Mouse (Mus musculus) heart, embryonic 10.5 days (tissue): ENCODE results near the gene Grb7. TPM values are rescaled to one million over a fixed set of nuclear protein-coding genes. Genes with fewer than 3 reads are reported as not detected.
A peak's percentile ranks its signal among the peaks of the same experiment; 100 is the strongest.

Experiments used
- DNase-seq: peaks from one replicate; pipeline ENCODE4 v3.0.0-alpha.2; 2017; ENCODE audit warnings: low spot score
- H3K27ac ChIP-seq: fragments of 300-500 bp; sonication (generic); 2 replicates; pipeline ENCODE4 v1.5.1; 2016; ENCODE audit warnings: mild to moderate bottlenecking
- H3K27me3 ChIP-seq: fragments of 300-500 bp; sonication (generic); 2 replicates; pipeline ENCODE4 v1.6.1; 2016; ENCODE audit warnings: mild to moderate bottlenecking; ENCODE audit not compliant: poor library complexity, insufficient read depth, severe bottlenecking
- H3K36me3 ChIP-seq: fragments of 300-500 bp; sonication (generic); 2 replicates; pipeline ENCODE4 v1.6.1; 2016; ENCODE audit warnings: mild to moderate bottlenecking, moderate library complexity
- H3K4me1 ChIP-seq: fragments of 300-500 bp; sonication (generic); 2 replicates; pipeline ENCODE4 v1.6.1; 2016; ENCODE audit warnings: mild to moderate bottlenecking
- H3K4me3 ChIP-seq: fragments of 300-500 bp; sonication (generic); 2 replicates; pipeline ENCODE4 v1.5.1; 2016; ENCODE audit warnings: mild to moderate bottlenecking, moderate library complexity
- H3K9me3 ChIP-seq: fragments of 300-500 bp; sonication (generic); 2 replicates; pipeline ENCODE4 v1.6.1; 2016; ENCODE audit warnings: mild to moderate bottlenecking, moderate library complexity
- WGBS: fragments of 180-500 bp; shearing (Covaris S2); methylation state at CpG from one replicate; pipeline ENCODE4 v1.1.7; 2016; 5-methylcytosine and 5-hydroxymethylcytosine counted together
- polyA plus RNA-seq: library from polyadenylated mRNA; unstranded; fragments of >200 nt; fragmentation: Nextera tagmentation; extraction: Ambion mirVana; gene quantifications from 2 replicates; pipeline ENCODE4 v1.2.1, GENCODE M21; 2016

The Grb7 gene
- polyA plus RNA-seq, 1 experiment from 2014 or later = 15.3 TPM

DNA sequence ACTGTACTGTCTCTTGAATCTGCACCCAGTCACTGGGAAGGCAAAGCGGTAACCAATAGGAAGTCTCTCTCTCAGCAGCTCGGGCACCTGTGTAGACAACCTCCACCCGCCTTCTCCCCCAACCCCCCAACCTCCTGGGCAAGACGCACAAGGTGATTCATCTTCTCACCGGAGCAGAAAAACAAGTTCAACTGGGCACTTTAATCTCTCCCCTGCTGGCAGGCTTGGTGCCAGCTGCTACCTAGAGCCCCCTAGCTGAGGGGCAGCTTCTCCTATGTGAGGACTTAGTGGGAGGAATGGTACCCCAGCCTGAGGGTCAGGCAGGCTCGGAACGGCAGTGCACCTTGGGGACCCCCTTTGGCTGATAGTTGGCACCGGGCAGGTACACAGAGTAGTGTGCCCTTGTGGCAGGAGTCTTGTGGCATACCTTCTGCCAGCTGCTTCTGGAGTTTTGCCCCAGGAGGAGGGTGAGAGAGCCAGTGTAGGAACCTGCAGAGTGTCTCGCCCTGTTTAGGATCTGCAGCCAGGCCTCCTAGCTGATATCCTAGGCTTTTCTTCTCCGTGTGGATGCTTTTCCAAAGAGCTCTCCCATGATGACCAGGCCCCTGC is 27.2 kb upstream of the Grb7 start:
- no peaks in the 10 kb centered on the region for H3K9me3 ChIP-seq
- peaks cover 58% of the 10 kb centered on the region for H3K4me1 ChIP-seq
- H3K36me3 ChIP-seq = peaks cover 82% of the 10 kb centered on the region
- peak overlapping the region; percentile 42; the same call in 1 of the 2 replicates for H3K27ac ChIP-seq
- 73% methylated on average over 10 of the region's 10 CpGs for WGBS
- H3K27me3 ChIP-seq = no peaks in the 10 kb centered on the region
- DNase-seq = no peak
- H3K4me3 ChIP-seq = 0 out of 2 replicates have a peak overlapping the region, but pooled peaks have one; percentile 3

GRCm38 (mm10) chr11:98426592-98426991 is 19.6 kb upstream of the Grb7 start:
- WGBS = 92% methylated on average over 7 of the region's 7 CpGs
- Histone ChIP-seq H3K27ac (no peak overlapping the region), H3K27me3 (no peaks in the 10 kb centered on the region), H3K36me3 (peaks cover 100% of the 10 kb centered on the region), H3K4me1 (no peaks in the 10 kb centered on the region), H3K4me3 (no peak overlapping the region), H3K9me3 (no peaks in the 10 kb centered on the region)
- no peak for DNase-seq

DNA sequence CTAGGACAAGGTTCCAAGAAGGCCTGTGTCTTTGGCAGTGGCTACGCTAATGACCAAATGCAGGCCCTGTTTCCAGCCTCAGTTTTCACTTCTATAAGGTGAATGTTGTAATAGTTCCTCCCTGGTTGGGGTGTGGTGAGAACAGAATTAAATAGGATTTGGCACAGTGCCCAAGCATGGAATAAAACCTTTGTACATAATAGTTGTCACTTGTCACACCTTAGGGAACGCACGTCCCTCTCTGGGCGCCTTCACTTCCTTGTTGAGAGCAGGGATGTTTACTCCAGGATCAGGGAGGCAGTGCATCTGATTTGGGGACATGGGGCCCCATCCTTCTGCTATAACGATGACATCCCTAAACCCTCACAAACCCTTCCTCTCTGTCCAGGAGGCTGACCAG is 17.8 kb upstream of the Grb7 start:
- WGBS = 91% methylated on average over 5 of the region's 5 CpGs

DNA sequence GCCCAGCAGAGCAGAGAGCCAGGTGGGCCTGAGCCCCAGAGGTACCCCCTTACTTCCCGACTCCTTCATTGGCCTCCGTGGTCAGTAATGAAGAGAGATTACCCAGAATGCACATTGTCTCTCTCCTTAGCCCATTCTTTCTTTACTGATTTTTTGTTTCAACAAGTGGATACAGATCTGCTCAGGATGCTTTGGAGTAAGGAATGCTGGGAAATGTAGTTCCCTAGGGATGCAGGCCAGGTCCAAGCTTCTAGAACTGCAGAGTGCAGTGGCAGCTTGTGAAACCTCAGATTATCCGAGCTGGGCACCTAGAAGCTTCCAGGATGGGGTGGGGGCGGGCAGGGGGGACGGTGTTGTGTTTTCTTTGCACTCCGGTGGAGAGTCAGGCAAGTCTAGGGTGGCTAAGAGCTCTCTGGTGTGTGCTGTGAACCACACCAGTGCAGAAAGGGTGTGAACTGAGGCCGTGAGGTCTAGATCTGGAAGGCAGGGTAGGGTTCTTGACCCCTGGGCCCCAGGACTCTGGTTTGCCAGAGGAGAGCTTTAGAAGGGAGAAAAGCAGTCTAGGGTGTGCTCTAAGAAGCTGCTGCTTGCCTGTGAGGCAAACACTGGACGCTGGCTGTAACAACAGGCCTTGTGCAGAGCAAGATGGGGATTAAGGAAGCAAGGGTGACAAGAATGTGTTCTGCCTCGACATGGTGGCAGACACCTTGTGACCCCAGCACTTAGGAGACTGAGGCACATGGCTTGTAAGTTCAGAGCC is 14.3 kb upstream of the Grb7 start:
- no peaks in the 10 kb centered on the region for H3K27me3 ChIP-seq
- H3K36me3 ChIP-seq = peaks cover 100% of the 10 kb centered on the region
- H3K27ac ChIP-seq = no peak overlapping the region
- H3K4me3 ChIP-seq = no peak overlapping the region
- no peaks in the 10 kb centered on the region for H3K9me3 ChIP-seq
- DNase-seq = no peak
- H3K4me1 ChIP-seq = 0 out of 2 replicates have a peak, but pooled peaks cover 3% of the 10 kb centered on the region
- 79% methylated on average over 9 of the region's 9 CpGs for WGBS

More for the DNA sequence above, 17.8 kb upstream of the Grb7 start:
- Histone ChIP-seq H3K4me1 (no peaks in the 10 kb centered on the region), H3K27ac (no peak overlapping the region), H3K4me3 (no peak overlapping the region), H3K27me3 (no peaks in the 10 kb centered on the region), H3K9me3 (no peaks in the 10 kb centered on the region), H3K36me3 (peaks cover 100% of the 10 kb centered on the region)
- DNase-seq = no peak

- Histone ChIP-seq H3K27me3 (no peaks in the 10 kb centered on the region), H3K4me1 (peaks cover 20% of the 10 kb centered on the region; the same call in 1 of the 2 replicates), H3K9me3 (no peaks in the 10 kb centered on the region), H3K4me3 (no peak overlapping the region), H3K36me3 (peaks cover 71% of the 10 kb centered on the region), H3K27ac (no peak overlapping the region)
- DNase-seq = no peak
- WGBS = 89% methylated on average over 9 of the region's 9 CpGs
Measured at GRCm38 (mm10) chr11:98435723-98436122, 10.5 kb upstream of the Grb7 start.

- 80% methylated on average over 6 of the region's 6 CpGs for WGBS
- Histone ChIP-seq H3K4me1 (peaks cover 20% of the 10 kb centered on the region; the same call in 1 of the 2 replicates), H3K9me3 (no peaks in the 10 kb centered on the region), H3K36me3 (peaks cover 53% of the 10 kb centered on the region), H3K27ac (no peak overlapping the region), H3K27me3 (no peaks in the 10 kb centered on the region), H3K4me3 (no peak overlapping the region)
- DNase-seq = no peak
Measured at GRCm38 (mm10) chr11:98437441-98437840, 8.8 kb upstream of the Grb7 start.

DNA sequence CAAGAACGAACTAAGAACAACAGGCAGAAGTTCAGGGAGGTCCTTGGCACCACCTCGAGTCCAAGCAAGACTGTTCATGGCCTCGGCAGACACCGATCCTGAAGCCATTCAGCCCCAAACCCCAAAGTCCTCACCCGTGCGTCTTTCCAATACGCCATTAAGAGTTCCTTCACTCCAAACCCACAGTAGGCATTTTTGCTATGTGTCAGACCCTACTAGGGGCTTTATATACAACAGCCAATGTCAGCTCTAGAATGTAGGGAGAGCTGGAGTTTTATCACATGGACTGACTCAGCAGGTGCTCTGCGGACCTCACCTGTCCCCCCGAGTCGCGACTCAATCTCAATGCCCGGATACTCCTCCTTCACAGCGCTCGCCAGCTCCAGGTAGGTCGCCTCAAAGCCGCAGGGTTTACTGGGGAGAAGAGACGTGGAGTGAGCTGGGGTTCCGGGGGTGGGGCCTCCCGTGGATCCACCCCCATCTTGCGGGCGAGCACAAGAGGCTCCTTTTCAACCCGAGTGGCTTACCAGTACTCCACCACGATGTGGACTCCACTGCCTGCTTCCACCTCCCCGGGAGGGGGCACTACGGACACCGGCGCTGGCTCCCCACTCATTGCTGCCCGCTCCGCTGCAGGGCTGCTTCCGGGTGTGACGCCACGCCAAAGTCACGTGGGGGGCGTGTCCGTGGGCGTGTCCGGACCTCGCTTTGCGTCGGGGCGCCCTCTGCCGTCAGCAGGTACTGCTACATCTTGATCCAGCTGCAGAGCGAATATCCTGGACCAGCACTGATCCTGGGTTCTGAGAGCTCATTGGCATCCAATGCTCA is 7.6 kb upstream of the Grb7 start, which contains the start of gene Mien1:
Gene Mien1, minus strand, starts transcription at position 661 of the 828 bp plus-strand sequence.
- Histone ChIP-seq H3K4me1 (peaks cover 20% of the 10 kb centered on the region; the same call in 1 of the 2 replicates), H3K27me3 (no peaks in the 10 kb centered on the region), H3K36me3 (peaks cover 42% of the 10 kb centered on the region), H3K9me3 (no peaks in the 10 kb centered on the region), H3K4me3 (peak within 1 kb of the TSS; percentile 79), H3K27ac (peak within 1 kb of the TSS; percentile 86)
- WGBS = 2% methylated on average over 43 of the region's 43 CpGs
- DNase-seq = peak; percentile 97

DNA sequence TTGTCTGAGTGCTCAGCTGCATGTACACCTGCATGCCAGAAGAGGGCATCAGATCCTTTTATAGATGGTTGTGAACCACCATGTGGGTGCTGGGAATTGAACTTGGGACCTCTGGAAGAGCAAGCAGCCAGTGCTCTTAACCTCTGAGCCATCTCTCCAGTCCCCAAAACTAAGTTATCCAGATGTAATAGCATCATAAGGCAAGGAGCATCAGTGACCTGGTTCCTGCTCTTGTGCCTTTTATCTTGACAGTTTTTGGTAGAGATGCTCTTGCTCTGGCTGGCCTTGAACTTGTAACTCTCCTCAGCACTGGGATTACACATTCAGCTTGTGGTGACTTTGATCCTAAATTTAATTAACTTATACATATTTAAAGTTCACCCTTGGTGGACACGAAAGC is 2.5 kb upstream of the Grb7 start:
- peaks cover 34% of the 10 kb centered on the region for H3K4me1 ChIP-seq
- H3K27ac ChIP-seq = no peak overlapping the region
- peaks cover 30% of the 10 kb centered on the region for H3K27me3 ChIP-seq
- WGBS = 88% methylated on average over 1 of the region's 1 CpGs
- H3K9me3 ChIP-seq = no peaks in the 10 kb centered on the region
- no peak overlapping the region for H3K4me3 ChIP-seq
- no peaks in the 10 kb centered on the region; the same call in 1 of the 2 replicates for H3K36me3 ChIP-seq
- no peak for DNase-seq

DNA sequence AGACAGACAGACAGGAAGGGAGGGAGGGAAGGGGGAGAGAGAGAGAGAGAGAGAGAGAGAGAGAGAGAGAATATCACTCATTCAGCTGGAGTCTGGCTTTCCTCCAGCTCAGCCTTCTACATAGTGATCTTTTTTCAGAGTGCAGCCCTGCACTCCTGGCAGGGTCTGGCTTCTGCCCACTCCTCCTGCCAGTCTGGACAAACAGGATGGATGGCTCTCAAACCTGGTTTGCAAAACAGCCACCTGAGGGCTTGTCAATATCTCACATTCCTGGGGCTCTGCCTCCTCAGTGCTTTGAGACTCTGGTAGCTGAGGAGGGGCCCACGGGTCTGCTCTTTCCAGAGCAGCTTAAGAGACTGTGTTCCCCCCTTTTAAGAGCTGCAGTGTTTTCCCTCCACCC is 956 bp upstream of the Grb7 start:
- peaks cover 32% of the 10 kb centered on the region for H3K4me1 ChIP-seq
- H3K27me3 ChIP-seq = peaks cover 45% of the 10 kb centered on the region
- no peaks in the 10 kb centered on the region; the same call in 1 of the 2 replicates for H3K36me3 ChIP-seq
- 28% methylated on average over 1 of the region's 1 CpGs for WGBS
- H3K4me3 ChIP-seq = no peak overlapping the region
- H3K9me3 ChIP-seq = no peaks in the 10 kb centered on the region
- no peak for DNase-seq
- H3K27ac ChIP-seq = no peak overlapping the region

- no peak for DNase-seq
- no peaks in the 10 kb centered on the region for H3K9me3 ChIP-seq
- H3K4me1 ChIP-seq = peaks cover 36% of the 10 kb centered on the region
- H3K36me3 ChIP-seq = no peaks in the 10 kb centered on the region; the same call in 1 of the 2 replicates
- WGBS = 43% methylated on average over 4 of the region's 4 CpGs
- 0 out of 2 replicates have a peak overlapping the region, but pooled peaks have one; percentile 2 for H3K27ac ChIP-seq
- peaks cover 49% of the 10 kb centered on the region for H3K27me3 ChIP-seq
- no peak overlapping the region for H3K4me3 ChIP-seq
Measured at GRCm38 (mm10) chr11:98445679-98446078, 515 bp upstream of the Grb7 start.

- H3K27me3 ChIP-seq = peaks cover 57% of the 10 kb centered on the region
- peak overlapping the region; percentile 56 for H3K27ac ChIP-seq
Measured at GRCm38 (mm10) chr11:98446562-98447474, 624 bp downstream of the Grb7 start.

GRCm38 (mm10) chr11:98447475-98447834 is 1.3 kb downstream of the Grb7 start:
- Histone ChIP-seq H3K36me3 (no peaks in the 10 kb centered on the region; the same call in 1 of the 2 replicates), H3K9me3 (no peaks in the 10 kb centered on the region), H3K27ac (peak overlapping the region; percentile 60), H3K4me3 (peak overlapping the region; percentile 50), H3K4me1 (peaks cover 36% of the 10 kb centered on the region), H3K27me3 (peaks cover 57% of the 10 kb centered on the region)
- WGBS = 12% methylated on average over 7 of the region's 7 CpGs
- no peak for DNase-seq

More at GRCm38 (mm10) chr11:98446562-98447474, 624 bp downstream of the Grb7 start:
- Histone ChIP-seq H3K4me3 (peak overlapping the region; percentile 50), H3K4me1 (peaks cover 36% of the 10 kb centered on the region), H3K36me3 (no peaks in the 10 kb centered on the region; the same call in 1 of the 2 replicates), H3K9me3 (no peaks in the 10 kb centered on the region)
- 2% methylated on average over 33 of the region's 33 CpGs for WGBS
- DNase-seq = no peak
